18 mouse cellular contexts compared by ENCODE assay signal in the genomic region with DNA sequence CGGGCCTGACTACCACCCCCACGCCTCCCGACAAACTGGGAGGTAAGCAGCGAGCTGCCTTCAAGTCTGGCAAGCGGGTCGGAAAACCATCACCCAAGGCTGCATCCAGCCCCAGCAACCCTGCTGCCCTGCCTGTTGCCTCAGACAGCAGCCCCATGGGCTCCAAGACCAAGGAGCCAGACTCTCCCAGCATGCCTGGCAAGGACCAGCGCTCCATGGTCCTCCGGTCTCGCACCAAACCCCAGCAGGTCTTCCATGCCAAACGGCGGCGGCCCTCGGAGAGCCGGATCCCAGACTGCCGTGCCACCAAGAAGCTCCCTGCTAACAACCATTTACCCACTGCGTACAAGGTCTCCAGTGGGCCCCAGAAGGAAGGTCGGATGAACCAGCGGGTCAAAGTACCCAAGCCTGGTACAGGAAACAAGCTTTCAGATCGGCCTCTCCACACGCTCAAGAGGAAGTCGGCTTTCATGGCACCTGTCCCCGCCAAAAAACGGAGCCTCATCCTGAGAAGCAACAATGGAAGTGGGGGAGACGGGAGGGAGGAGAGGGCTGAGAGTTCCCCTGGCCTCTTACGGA. TPM values are rescaled to one million over a fixed set of nuclear protein-coding genes. Genes with fewer than 3 reads are reported as not detected.
DNase-seq lines count a peak whose midpoint lies in the region; ATAC-seq and TF ChIP-seq lines count a peak whose summit lies in the region.
"Had no signal": no experiment of that assay in that cellular context is flagged by ENCODE, and none has a peak within 500 bp of the region (broad histone marks: within the 10 kb centered on the region; RNA-seq: fewer than 3 reads in every experiment).

No protein-coding gene starts in this region.

- H3K27me3 ChIP-seq in hindbrain, embryonic 13.5 days: no peaks in the 10 kb centered on the region
- H3K27me3 ChIP-seq in hindbrain, postnatal 0 days (ENCODE audit: insufficient read depth, low read length): no peaks in the 10 kb centered on the region
- H3K27me3 ChIP-seq in E14TG2a.4 (ENCODE audit: insufficient read depth, low read length): peaks cover 46% of the 10 kb centered on the region
- H3K27me3 ChIP-seq: forebrain, embryonic 12.5 days; limb, embryonic 12.5 days; midbrain, embryonic 12.5 days had no signal

- H3K9ac ChIP-seq in hindbrain, embryonic 13.5 days: no peak overlapping the region
- no peak overlapping the region for H3K9ac ChIP-seq in hindbrain, postnatal 0 days (replicated peaks; ENCODE audit: low read length)
- peak overlapping the region; percentile 11 for H3K9ac ChIP-seq in ES-E14 (ENCODE audit: insufficient read depth, low read depth, low read length, poor library complexity, severe bottlenecking)
- H3K9ac ChIP-seq: forebrain, embryonic 12.5 days; limb, embryonic 12.5 days; liver, postnatal 0 days; midbrain, embryonic 12.5 days had no signal

- in situ Hi-C loops in ES-E14 (cut with MboI; ENCODE audit: low sequenced_read_pairs in 2 of 2, unreplicated experiment in 2 of 2): no loop called here

- H3K27ac ChIP-seq in hindbrain, embryonic 13.5 days: peak overlapping the region; percentile 66; the same call in 1 of the 2 replicates
- no peak overlapping the region for H3K27ac ChIP-seq in hindbrain, postnatal 0 days
- H3K27ac ChIP-seq in ES-E14 (ENCODE audit: insufficient read depth, low read depth, low read length, poor library complexity, severe bottlenecking): no peak overlapping the region
- H3K27ac ChIP-seq: forebrain, embryonic 12.5 days; limb, embryonic 12.5 days; midbrain, embryonic 12.5 days; stomach, postnatal 0 days had no signal

- peaks cover 84% of the 10 kb centered on the region for H3K36me3 ChIP-seq in hindbrain, embryonic 13.5 days
- peaks cover 35% of the 10 kb centered on the region for H3K36me3 ChIP-seq in hindbrain, postnatal 0 days (ENCODE audit: insufficient read depth, low read length)
- H3K36me3 ChIP-seq in E14TG2a.4 (ENCODE audit: insufficient read depth, low read length) (peaks cover 71% of the 10 kb centered on the region), ES-E14 (ENCODE audit: control insufficient read depth, insufficient read depth, low read length, poor library complexity, severe bottlenecking) (peaks cover 23% of the 10 kb centered on the region)

- TF ChIP-seq CTCF in hindbrain, postnatal 0 days (IDR thresholded peaks at IDR 0.05; ENCODE audit: low read depth): no peak
- no peak for TF ChIP-seq CTCF in E14TG2a.4 (conservative IDR thresholded peaks at IDR 0.05; ENCODE audit: low read length)

- WGBS in hindbrain, embryonic 13.5 days: 91% methylated on average over 25 of the region's 25 CpGs
- 86% methylated on average over 25 of the region's 25 CpGs for WGBS in hindbrain, postnatal 0 days

- no peak overlapping the region for H3K4me2 ChIP-seq in hindbrain, embryonic 13.5 days
- H3K4me2 ChIP-seq in hindbrain, postnatal 0 days (ENCODE audit: low read depth, low read length): no peak overlapping the region
- H3K4me2 ChIP-seq: forebrain, embryonic 12.5 days; limb, embryonic 12.5 days; liver, embryonic 11.5 days; midbrain, embryonic 12.5 days had no signal

- no peak overlapping the region for H3K4me3 ChIP-seq in hindbrain, embryonic 13.5 days
- H3K4me3 ChIP-seq in hindbrain, postnatal 0 days (ENCODE audit: low read length): no peak overlapping the region
- H3K4me3 ChIP-seq in E14TG2a.4 (replicated peaks; ENCODE audit: low read length) (peak overlapping the region; percentile 69), ES-E14 (ENCODE audit: insufficient read depth in 1 of 2, low read depth in 1 of 2, low read length in 2 of 2, poor library complexity in 1 of 2, severe bottlenecking in 1 of 2) (peak overlapping the region; percentile 26 to 52)
- H3K4me3 ChIP-seq: forebrain, embryonic 12.5 days; limb, embryonic 12.5 days; midbrain, embryonic 12.5 days had no signal

- peak; percentile 52 to 57 for DNase-seq in cerebellum, postnatal 25 days
- DNase-seq in cerebellum, adult 8-10 months: no peak
- DNase-seq in hindbrain, postnatal 0 days (ENCODE audit: low spot score): no peak
- no peak for DNase-seq in ES-E14 (ENCODE audit: low read depth, low spot score)
- DNase-seq: B cell, adult 2 months; kidney, adult 9 months; kidney, postnatal 14 days; layer of hippocampus, postnatal 36 days; liver, postnatal 0 days; lung, postnatal 10 days had no signal

- H3K4me1 ChIP-seq in hindbrain, embryonic 13.5 days (replicated peaks): peaks cover 72% of the 10 kb centered on the region
- peaks cover 28% of the 10 kb centered on the region for H3K4me1 ChIP-seq in hindbrain, postnatal 0 days (ENCODE audit: insufficient read depth, low read length)
- H3K4me1 ChIP-seq in E14TG2a.4 (replicated peaks; ENCODE audit: low read depth, low read length) (peaks cover 83% of the 10 kb centered on the region), ES-E14 (ENCODE audit: control insufficient read depth in 2 of 2, insufficient read depth in 2 of 2, low read length in 2 of 2, poor library complexity in 1 of 2) (peaks cover 3 to 27% of the 10 kb centered on the region in 2 experiments; a peak in 2 of 4 replicates)

- no peaks in the 10 kb centered on the region for H3K9me3 ChIP-seq in hindbrain, embryonic 13.5 days
- no peaks in the 10 kb centered on the region for H3K9me3 ChIP-seq in hindbrain, postnatal 0 days (ENCODE audit: low read length)
- no peaks in the 10 kb centered on the region for H3K9me3 ChIP-seq in E14TG2a.4 (ENCODE audit: low read length)
- no peaks in the 10 kb centered on the region for H3K9me3 ChIP-seq in ES-E14 (ENCODE audit: control insufficient read depth, insufficient read depth, low read depth, low read length)
- H3K9me3 ChIP-seq: forebrain, embryonic 12.5 days; limb, embryonic 12.5 days; midbrain, embryonic 12.5 days had no signal

- no peak for ATAC-seq in hindbrain, embryonic 13.5 days (ENCODE audit: low FRiP score)
- ATAC-seq in hindbrain, postnatal 0 days: no peak
- ATAC-seq in monocyte, adult 5-6 weeks (replicated peaks; ENCODE audit: insufficient number of reproducible peaks, low FRiP score, low TSS enrichment, poor library complexity, severe bottlenecking): no peak
- ATAC-seq: liver, postnatal 0 days had no signal

TF ChIP-seq in ES-E14, 5 proteins besides CTCF, POLR2A, EP300 and RAD21:
- no peak for TF ChIP-seq HCFC1 (IDR thresholded peaks at IDR 0.05; ENCODE audit: borderline replicate concordance, insufficient read depth, low read length)
- TF ChIP-seq CHD2 (IDR thresholded peaks at IDR 0.05; ENCODE audit: low read depth, low read length): no peak
- TF ChIP-seq ZNF384 (IDR thresholded peaks at IDR 0.05; ENCODE audit: low read depth, low read length): no peak
- no peak for TF ChIP-seq ZC3H11A (IDR thresholded peaks at IDR 0.05; ENCODE audit: borderline replicate concordance, low read depth, low read length)
- no peak for TF ChIP-seq MAFK (IDR thresholded peaks at IDR 0.05; ENCODE audit: insufficient read depth, low read depth, low read length)
TF ChIP-seq in ES-E14: peak in this region for 0.

RNA-seq across cellular contexts. Expression of a gene that starts 34.0 kb away (rescaled TPM):
- polyA plus RNA-seq in hindbrain, embryonic 13.5 days (2015; fragmentation: Nextera tagmentation; extraction: Ambion mirVana): 38.2 and 43.9 TPM in 2 replicates
- 163 and 169 TPM in 2 replicates for total RNA-seq in hindbrain, postnatal 0 days (2014; rRNA removed)
- polyA plus RNA-seq in hindbrain, postnatal 0 days (2015; fragmentation: Nextera tagmentation; extraction: Ambion mirVana): 50.6 and 59.5 TPM in 2 replicates
- 136 and 236 TPM in 2 replicates for total RNA-seq in ES-E14 (2012; rRNA removed)
- total RNA-seq in monocyte, adult 5-6 weeks (2017): 28.9 to 48.1 TPM (median 45.7 TPM) in 3 replicates

Comparison
In these comparisons a context has a peak if more than half of its experiments do, and no peak if none do; other contexts are left out.
1. DNase-seq: peak in cerebellum, postnatal 25 days (2 of 2); none in cerebellum, adult 8-10 months (single experiment), hindbrain, postnatal 0 days (single experiment) and ES-E14 (single experiment).
2. H3K4me3 ChIP-seq: peak in E14TG2a.4 (single experiment) and ES-E14 (2 of 2); none in hindbrain, embryonic 13.5 days (single experiment) and hindbrain, postnatal 0 days (single experiment).